Comparison of ENCODE assay signal across 7 mouse cellular contexts in genomic region chr10:76530922-76531321, GRCm38 (mm10). TPM values are rescaled to one million over a fixed set of nuclear protein-coding genes. Genes with fewer than 3 reads are reported as not detected.
A peak's percentile ranks its signal among the peaks of the same experiment; 100 is the strongest.
DNase-seq lines count a peak whose midpoint lies in the region; ATAC-seq and TF ChIP-seq lines count a peak whose summit lies in the region.

No protein-coding gene starts in this region.

- H3K4me2 ChIP-seq in forebrain, embryonic 14.5 days (ENCODE audit: low read length): peak overlapping the region; percentile 82
- peak overlapping the region; percentile 98 for H3K4me2 ChIP-seq in liver, embryonic 14.5 days (ENCODE audit: low read depth)

- no peak for ATAC-seq in forebrain, embryonic 14.5 days
- ATAC-seq in liver, embryonic 14.5 days (ENCODE audit: insufficient read depth): no peak; the same call in 1 of the 2 replicates

- H3K4me1 ChIP-seq in spleen, adult 2 months (ENCODE audit: control insufficient read depth, insufficient read depth, insufficient read length): peaks cover 10% of the 10 kb centered on the region
- H3K4me1 ChIP-seq in forebrain, embryonic 14.5 days (ENCODE audit: control insufficient read depth, insufficient read depth, low read length): peaks cover 4% of the 10 kb centered on the region; the same call in 1 of the 2 replicates
- peaks cover 0 to 7% of the 10 kb centered on the region in 2 experiments; a peak in 3 of 4 replicates for H3K4me1 ChIP-seq in liver, embryonic 14.5 days (replicated peaks; ENCODE audit: control insufficient read depth in 2 of 2, insufficient read depth in 2 of 2, low read length in 1 of 2)

- peaks cover 3% of the 10 kb centered on the region; the same call in 1 of the 2 replicates for H3K36me3 ChIP-seq in spleen, adult 2 months (ENCODE audit: control insufficient read depth, insufficient read depth, low read length)
- peaks cover 20% of the 10 kb centered on the region for H3K36me3 ChIP-seq in forebrain, embryonic 14.5 days (ENCODE audit: control insufficient read depth, insufficient read depth, low read length)
- peaks cover 4% of the 10 kb centered on the region for H3K36me3 ChIP-seq in liver, embryonic 14.5 days (replicated peaks; ENCODE audit: control insufficient read depth, insufficient read depth, low read depth)

- H3K9ac ChIP-seq in forebrain, embryonic 14.5 days (ENCODE audit: low read length): peak overlapping the region; percentile 25
- H3K9ac ChIP-seq in liver, embryonic 14.5 days (replicated peaks): no peak overlapping the region

- no peak for TF ChIP-seq POLR2A in spleen, adult 2 months (IDR thresholded peaks at IDR 0.05; ENCODE audit: low read depth, low read length)

- no peak for TF ChIP-seq CTCF in spleen, adult 2 months (IDR thresholded peaks at IDR 0.05; ENCODE audit: extremely low read depth, insufficient read depth, insufficient read length, insufficient replicate concordance)
- no peak for TF ChIP-seq CTCF in liver, embryonic 14.5 days (IDR thresholded peaks at IDR 0.05; ENCODE audit: low read depth)

- TF ChIP-seq EP300 in liver, embryonic 14.5 days (IDR thresholded peaks at IDR 0.05; ENCODE audit: low read depth): no peak

- no peaks in the 10 kb centered on the region for H3K9me3 ChIP-seq in forebrain, embryonic 14.5 days (replicated peaks; ENCODE audit: control insufficient read depth, low read length)
- H3K9me3 ChIP-seq in liver, embryonic 14.5 days (ENCODE audit: control insufficient read depth, low read length): no peaks in the 10 kb centered on the region

- 1% methylated on average over 11 of the region's 11 CpGs for WGBS in spleen, adult 2 months
- 4% methylated on average over 11 of the region's 11 CpGs for WGBS in forebrain, embryonic 14.5 days
- 1% methylated on average over 11 of the region's 11 CpGs for WGBS in liver, embryonic 14.5 days (ENCODE audit: insufficient replicate concordance)

- peak overlapping the region; percentile 55 for H3K4me3 ChIP-seq in spleen, adult 2 months (ENCODE audit: extremely low read depth, insufficient read depth, insufficient read length)
- peak overlapping the region; percentile 69 for H3K4me3 ChIP-seq in forebrain, embryonic 14.5 days (ENCODE audit: low read depth, low read length)
- H3K4me3 ChIP-seq in liver, embryonic 14.5 days (ENCODE audit: insufficient read depth in 1 of 2, low read depth in 2 of 2, low read length in 2 of 2): peak overlapping the region; percentile 66 to 71

- H3K27ac ChIP-seq in spleen, adult 2 months (ENCODE audit: insufficient read depth, low read length): no peak overlapping the region
- 0 out of 2 replicates have a peak overlapping the region, but pooled peaks have one; percentile 2 for H3K27ac ChIP-seq in forebrain, embryonic 14.5 days (ENCODE audit: low read depth, low read length)
- H3K27ac ChIP-seq in liver, embryonic 14.5 days: no peak overlapping the region

- DNase-seq in spleen, adult 2 months (ENCODE audit: low read depth in 1 of 2, low spot score in 2 of 2): no peak
- DNase-seq in spleen, postnatal 4 days (ENCODE audit: low spot score in 2 of 2): no peak
- no peak for DNase-seq in forebrain, embryonic 14.5 days (ENCODE audit: low spot score)
- DNase-seq in liver, embryonic 14.5 days (ENCODE audit: low read depth in 3 of 3, low spot score in 3 of 3): no peak
- DNase-seq in spleen, adult 18-20 months: no peak
- DNase-seq in ovary, adult 18-20 months (ENCODE audit: low spot score): no peak
- no peak for DNase-seq in adrenal gland, postnatal 10 days

- no peaks in the 10 kb centered on the region for H3K27me3 ChIP-seq in spleen, adult 2 months (ENCODE audit: control insufficient read depth, insufficient read depth, low read length)
- no peaks in the 10 kb centered on the region for H3K27me3 ChIP-seq in forebrain, embryonic 14.5 days (replicated peaks; ENCODE audit: control insufficient read depth, insufficient read depth, low read length)
- no peaks in the 10 kb centered on the region for H3K27me3 ChIP-seq in liver, embryonic 14.5 days (ENCODE audit: control insufficient read depth, insufficient read depth, low read length)

RNA-seq across cellular contexts. Expression of gene Lss, which starts 0.5 kb away (rescaled TPM):
- 9.0 and 9.1 TPM in 2 replicates for polyA plus RNA-seq in spleen, adult 2 months (2012; rRNA removed)
- 36.1 and 38.9 TPM in 2 replicates for polyA plus RNA-seq in forebrain, embryonic 14.5 days (2014; fragmentation: Nextera tagmentation; extraction: Ambion mirVana)
- polyA plus RNA-seq in liver, embryonic 14.5 days (2012; rRNA removed): 26.0 and 31.7 TPM in 2 replicates
- polyA plus RNA-seq in liver, embryonic 14.5 days (2014; fragmentation: Nextera tagmentation; extraction: Ambion mirVana): 45.2 and 46.6 TPM in 2 replicates
- total RNA-seq in adrenal gland, postnatal 10 days (2021): 10 to 100 TPM; 21.4 to 24.2 TPM

RNA-seq across cellular contexts. Expression of gene Spatc1l, which starts 31.1 kb away (rescaled TPM):
- polyA plus RNA-seq in spleen, adult 2 months (2012; rRNA removed): not detected in 2 replicates
- polyA plus RNA-seq in forebrain, embryonic 14.5 days (2014; fragmentation: Nextera tagmentation; extraction: Ambion mirVana): 0.21 TPM in 1 of 2 replicates, not detected in the other
- 0.06 TPM in 1 of 2 replicates, not detected in the other for polyA plus RNA-seq in liver, embryonic 14.5 days (2012; rRNA removed)
- polyA plus RNA-seq in liver, embryonic 14.5 days (2014; fragmentation: Nextera tagmentation; extraction: Ambion mirVana): not detected in 2 replicates
- total RNA-seq in adrenal gland, postnatal 10 days (2021): not detected

RNA-seq across cellular contexts. Expression of gene Ftcd, which starts 44.5 kb away (rescaled TPM):
- polyA plus RNA-seq in spleen, adult 2 months (2012; rRNA removed): 0.02 and 0.07 TPM in 2 replicates
- polyA plus RNA-seq in forebrain, embryonic 14.5 days (2014; fragmentation: Nextera tagmentation; extraction: Ambion mirVana): not detected in 2 replicates
- 27.8 and 29.9 TPM in 2 replicates for polyA plus RNA-seq in liver, embryonic 14.5 days (2012; rRNA removed)
- polyA plus RNA-seq in liver, embryonic 14.5 days (2014; fragmentation: Nextera tagmentation; extraction: Ambion mirVana): 19.2 and 19.8 TPM in 2 replicates
- total RNA-seq in adrenal gland, postnatal 10 days (2021): 10 to 100 TPM; 14.5 to 31.2 TPM

Comparison
In these comparisons a context has a peak if more than half of its experiments do, and no peak if none do; other contexts are left out.
1. RNA of gene Ftcd, which starts 44.5 kb away (polyA plus RNA-seq): 19.2 to 29.9 TPM in liver, embryonic 14.5 days; 0.02 to 0.07 TPM in spleen, adult 2 months and not detected in forebrain, embryonic 14.5 days; every median in the first group is over 10 times any median in the second.
2. Peak in every context shown above with its lines, with median percentiles within 50 percentile points of each other: H3K4me3 ChIP-seq.